Mouse (Mus musculus) brown adipose tissue, adult 24 weeks (tissue): ENCODE results near the gene Vwa5b2. TPM values are rescaled to one million over a fixed set of nuclear protein-coding genes. Genes with fewer than 3 reads are reported as not detected.

ENCODE experiments used
- H3K27ac ChIP-seq: fragments of 200-500 bp; replicated peaks from 2 replicates; pipeline ENCODE4 v1.5.1; 2012; ENCODE audit warnings: low read depth, mild to moderate bottlenecking, low read length
- H3K4me1 ChIP-seq: fragments of 200-500 bp; 2 replicates; pipeline ENCODE4 v1.6.1; 2012; ENCODE audit warnings: low read length, mixed read lengths; ENCODE audit not compliant: control insufficient read depth, insufficient read depth, insufficient read length
- H3K4me3 ChIP-seq: fragments of 200-500 bp; 2 replicates; pipeline ENCODE4 v1.5.1; 2012; ENCODE audit warnings: low read depth, mild to moderate bottlenecking, low read length, moderate library complexity; ENCODE audit not compliant: insufficient read depth
- polyA plus RNA-seq: library from polyadenylated mRNA; stranded (reverse); fragments of >200 nt; gene quantifications from 2 replicates; pipeline ENCODE4 v1.2.4, GENCODE M21; 2012; ENCODE audit not compliant: missing spikeins, insufficient read depth, insufficient read length

Vwa5b2 gene
- polyA plus RNA-seq, 1 experiment: not detected

DNA sequence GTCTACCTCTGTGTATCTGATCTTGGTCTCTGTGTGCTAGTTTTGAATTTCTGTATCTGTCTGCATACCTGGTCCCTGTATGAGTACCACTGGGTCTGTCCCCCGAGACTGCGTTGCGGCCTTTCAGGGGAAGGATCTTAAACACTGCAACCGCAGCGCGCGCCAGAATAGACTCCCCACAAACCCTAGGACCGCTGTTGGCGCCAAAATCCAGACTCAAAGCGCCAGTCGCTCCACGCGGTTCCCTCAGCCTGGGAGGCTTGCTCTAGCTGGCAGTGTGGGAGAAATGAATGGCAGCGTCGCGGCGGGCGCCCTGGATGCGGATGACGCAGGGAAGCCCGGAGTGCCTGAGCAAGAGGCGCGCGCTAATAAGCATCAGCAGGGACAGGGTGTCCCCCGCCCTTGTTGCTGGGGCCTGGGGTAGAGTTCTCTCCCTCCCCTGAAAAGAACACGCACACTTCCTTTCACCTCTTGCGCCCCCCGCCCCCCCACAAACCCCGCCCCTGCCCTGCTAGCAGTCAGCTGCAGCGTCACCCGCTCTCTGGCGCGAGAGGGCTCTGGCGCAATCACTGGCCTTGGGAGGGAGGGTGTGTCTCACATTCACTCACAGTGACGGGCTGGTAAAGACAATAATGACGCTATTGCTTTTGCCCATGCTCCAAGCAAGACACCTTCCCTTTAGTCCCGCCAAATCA is 32.9 kb downstream of the Vwa5b2 start:
- no peak overlapping the region for H3K27ac ChIP-seq
- 0 out of 2 replicates have a peak, but pooled peaks cover 8% of the 10 kb centered on the region for H3K4me1 ChIP-seq
- H3K4me3 ChIP-seq: peak overlapping the region; percentile 60

DNA sequence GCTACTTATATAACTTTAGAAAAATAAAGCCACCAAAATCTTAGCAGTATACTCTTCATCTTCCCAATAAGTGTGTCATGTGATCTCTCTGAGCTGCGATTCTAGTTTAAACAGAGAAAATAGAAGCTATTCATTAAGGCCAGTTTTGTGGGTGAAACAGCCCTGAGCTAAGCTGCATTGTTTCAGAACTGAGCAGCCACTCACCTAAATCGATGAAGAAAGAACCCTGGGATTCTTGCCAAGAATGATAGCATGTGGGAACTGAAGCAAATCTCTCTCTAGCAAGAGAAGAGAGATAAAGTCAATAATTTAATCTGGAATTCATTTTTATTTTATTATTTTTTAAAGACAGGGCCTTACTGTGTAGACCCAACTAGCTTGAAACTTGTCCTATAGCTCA is 33.9 kb downstream of the Vwa5b2 start:
- Histone ChIP-seq H3K27ac (no peak overlapping the region), H3K4me3 (no peak overlapping the region), H3K4me1 (0 out of 2 replicates have a peak, but pooled peaks cover 8% of the 10 kb centered on the region)

DNA sequence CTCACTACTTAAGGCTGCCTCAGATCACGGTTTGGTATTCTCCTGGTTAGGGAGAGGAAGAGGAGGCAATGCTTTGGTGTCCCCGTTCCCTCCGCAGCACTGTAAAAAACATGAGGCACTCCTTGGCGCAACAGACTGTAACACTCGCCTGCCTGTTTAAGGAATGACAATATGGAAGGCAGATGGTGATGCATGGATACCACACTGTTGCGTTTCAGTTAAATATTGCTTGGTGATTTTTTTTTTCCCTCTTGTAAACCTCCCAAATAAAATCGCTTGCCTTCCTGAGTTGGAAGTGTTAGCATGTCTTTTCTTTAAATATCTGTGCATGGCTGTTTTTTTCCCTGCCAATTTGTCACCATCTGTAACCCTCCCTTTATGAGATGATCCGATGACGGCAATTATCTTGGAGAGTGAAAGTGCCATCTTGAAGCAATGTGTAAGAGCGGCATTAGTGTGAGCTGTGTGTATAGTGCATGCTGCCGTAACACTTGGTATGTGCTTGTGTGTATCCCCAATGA is 39.7 kb downstream of the Vwa5b2 start:
- Histone ChIP-seq H3K4me3 (no peak overlapping the region), H3K4me1 (no peaks in the 10 kb centered on the region; the same call in 1 of the 2 replicates), H3K27ac (no peak overlapping the region)

DNA sequence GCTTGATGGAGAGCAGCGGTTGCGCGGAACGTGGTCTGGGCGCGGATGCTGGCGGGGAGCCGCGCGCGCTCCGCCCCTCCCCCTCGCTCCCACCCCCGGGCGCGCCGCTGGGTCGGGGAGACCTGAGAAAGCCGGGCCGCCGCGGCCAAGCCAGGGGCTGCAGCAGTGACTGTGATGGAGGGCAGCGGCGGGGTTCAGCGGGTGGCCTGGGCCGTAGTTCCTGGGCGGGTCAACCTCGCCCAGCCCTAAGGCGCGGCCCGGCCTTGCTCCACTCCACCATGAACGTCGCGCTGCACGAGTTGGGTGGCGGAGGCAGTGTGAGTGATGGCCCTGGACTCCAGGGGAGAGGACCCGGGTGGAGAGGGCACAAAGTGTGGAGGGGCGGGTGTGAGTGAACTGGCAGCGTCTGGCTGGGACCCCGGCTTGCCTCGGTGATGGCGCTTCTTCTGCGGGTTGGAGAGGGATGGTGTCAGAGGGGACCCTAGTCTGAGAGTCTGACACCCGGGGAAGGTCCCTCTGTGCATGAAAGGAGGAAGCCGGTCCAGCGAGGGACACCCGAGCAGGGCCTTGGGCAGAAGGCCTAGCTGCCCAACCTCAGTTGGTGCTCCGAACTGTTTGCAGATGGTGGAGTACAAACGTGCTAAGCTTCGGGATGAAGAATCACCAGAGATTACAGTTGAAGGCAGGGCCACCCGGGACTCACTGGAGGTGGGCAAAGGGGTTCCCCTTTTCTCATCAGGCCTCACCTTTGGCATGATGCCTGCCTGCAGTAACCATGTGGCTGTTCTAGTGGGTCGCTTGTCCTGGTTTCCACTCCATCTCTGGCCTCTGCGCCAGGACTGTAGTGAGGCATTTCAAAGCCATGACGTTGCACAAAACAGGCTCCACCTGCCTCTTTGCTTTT is 40.7 kb downstream of the Vwa5b2 start, which contains the start of gene Ece2:
Gene Ece2, plus strand, starts transcription at position 98 of the 904 bp plus-strand sequence.
- Histone ChIP-seq H3K27ac (no peak within 1 kb of the TSS), H3K4me3 (peak within 1 kb of the TSS; percentile 39), H3K4me1 (no peaks in the 10 kb centered on the region; the same call in 1 of the 2 replicates)

GRCm38 (mm10) chr16:20637410-20637809 is 48.1 kb downstream of the Vwa5b2 start:
- H3K4me1 ChIP-seq: no peaks in the 10 kb centered on the region
- no peak overlapping the region for H3K4me3 ChIP-seq
- H3K27ac ChIP-seq: no peak overlapping the region

DNA sequence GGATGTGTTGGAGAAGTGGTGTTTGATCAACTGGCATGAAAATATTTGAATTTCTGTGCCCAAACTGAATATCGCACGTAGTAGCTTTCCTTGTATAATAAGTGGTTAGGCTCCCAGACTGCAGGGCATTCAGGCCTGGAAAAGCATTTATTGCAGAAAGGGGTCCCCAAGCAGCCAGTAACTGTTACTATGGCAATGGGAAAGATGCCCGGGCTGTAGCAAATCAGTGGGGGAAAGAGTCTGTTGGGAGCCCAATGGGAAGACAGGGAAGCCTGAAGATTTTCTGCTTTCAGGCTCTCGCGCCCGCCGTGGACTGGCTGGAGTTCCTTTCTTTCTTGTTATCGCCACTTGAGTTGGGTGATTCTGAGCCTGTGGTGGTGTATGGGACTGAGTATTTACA is 49.1 kb downstream of the Vwa5b2 start:
- Histone ChIP-seq H3K4me3 (no peak overlapping the region), H3K4me1 (no peaks in the 10 kb centered on the region), H3K27ac (no peak overlapping the region)

DNA sequence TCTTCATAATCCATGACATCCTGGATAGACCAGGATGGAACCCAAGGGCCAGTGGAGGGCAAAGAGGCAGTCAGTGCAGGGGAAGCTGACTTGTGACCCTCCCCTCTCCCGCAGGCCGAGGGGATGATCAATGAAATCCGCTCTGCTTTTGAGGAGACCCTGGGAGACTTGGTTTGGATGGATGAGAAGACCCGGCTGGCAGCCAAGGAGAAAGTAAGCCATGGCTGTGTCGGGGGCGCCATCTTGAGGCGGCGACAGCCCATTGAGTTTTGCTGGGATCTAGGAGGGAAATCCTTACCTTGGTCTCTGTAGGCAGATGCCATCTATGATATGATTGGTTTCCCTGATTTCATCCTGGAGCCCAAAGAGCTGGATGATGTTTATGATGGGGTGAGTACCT is 52.9 kb downstream of the Vwa5b2 start:
- Histone ChIP-seq H3K27ac (no peak overlapping the region), H3K4me3 (no peak overlapping the region), H3K4me1 (no peaks in the 10 kb centered on the region)

GRCm38 (mm10) chr16:20643911-20644310 is 54.6 kb downstream of the Vwa5b2 start:
- Histone ChIP-seq H3K4me3 (no peak overlapping the region), H3K27ac (no peak overlapping the region), H3K4me1 (no peaks in the 10 kb centered on the region)

- no peaks in the 10 kb centered on the region for H3K4me1 ChIP-seq
- H3K27ac ChIP-seq: peak within 1 kb of the TSS; percentile 76
- peak within 1 kb of the TSS; percentile 73 for H3K4me3 ChIP-seq
These were observed 62.0 kb downstream of the Vwa5b2 start, which contains the start of gene Psmd2 for GRCm38 (mm10) chr16:20651076-20651946. Psmd2 (plus strand) TSS chr16:20651652.

- Histone ChIP-seq H3K4me3 (peak overlapping the region; percentile 73), H3K4me1 (no peaks in the 10 kb centered on the region), H3K27ac (peak overlapping the region; percentile 71)
These were observed 62.7 kb downstream of the Vwa5b2 start for GRCm38 (mm10) chr16:20651947-20652310.

- Histone ChIP-seq H3K4me1 (no peaks in the 10 kb centered on the region), H3K4me3 (no peak overlapping the region), H3K27ac (no peak overlapping the region)
These were observed 64.0 kb downstream of the Vwa5b2 start for GRCm38 (mm10) chr16:20653315-20653714.

Other genes with a start within 250 kb of the Vwa5b2 start
- gene Abcc5, start 163.1 kb upstream of the Vwa5b2 start, polyA plus RNA-seq: 21.2 and 21.3 TPM in 2 replicates
- 35.8 and 42.2 TPM in 2 replicates for gene Eif2b5, start 90.7 kb upstream of the Vwa5b2 start, polyA plus RNA-seq
- 19.9 and 25.2 TPM in 2 replicates for gene Dvl3, start 72.5 kb upstream of the Vwa5b2 start, polyA plus RNA-seq
- gene Ap2m1, start 54.0 kb upstream of the Vwa5b2 start, polyA plus RNA-seq: 73.6 and 86.4 TPM in 2 replicates
- 43.3 and 44.3 TPM in 2 replicates for gene Abcf3, start 40.9 kb upstream of the Vwa5b2 start, polyA plus RNA-seq
- gene Eef1akmt4, start 22.1 kb downstream of the Vwa5b2 start, polyA plus RNA-seq: 3.6 and 8.2 TPM in 2 replicates
- not detected in 2 replicates for gene Gm49333, start 22.1 kb downstream of the Vwa5b2 start, polyA plus RNA-seq
- 15.9 and 17.3 TPM in 2 replicates for gene Alg3, start 22.3 kb downstream of the Vwa5b2 start, polyA plus RNA-seq
- 0.88 and 4.0 TPM in 2 replicates for gene Camk2n2, start 31.8 kb downstream of the Vwa5b2 start, polyA plus RNA-seq
- not detected in 2 replicates for gene Ece2, start 40.4 kb downstream of the Vwa5b2 start, polyA plus RNA-seq
- 120 and 145 TPM in 2 replicates for gene Psmd2, start 62.2 kb downstream of the Vwa5b2 start, polyA plus RNA-seq
- 168 and 178 TPM in 2 replicates for gene Eif4g1, start 78.8 kb downstream of the Vwa5b2 start, polyA plus RNA-seq
- 1.5 and 3.8 TPM in 2 replicates for gene Fam131a, start 103.8 kb downstream of the Vwa5b2 start, polyA plus RNA-seq
- 21.2 and 22.7 TPM in 2 replicates for gene Polr2h, start 128.2 kb downstream of the Vwa5b2 start, polyA plus RNA-seq
- gene Clcn2, start 128.3 kb downstream of the Vwa5b2 start, polyA plus RNA-seq: 0.67 TPM in 1 of 2 replicates, not detected in the other
- gene Chrd, start 143.7 kb downstream of the Vwa5b2 start, polyA plus RNA-seq: 0.71 and 0.88 TPM in 2 replicates
- gene Thpo, start 145.0 kb downstream of the Vwa5b2 start, polyA plus RNA-seq: not detected in 2 replicates